In genomic region chr16:30586935-30587493, GRCm38 (mm10) we compare ENCODE assay signal across 7 mouse cellular contexts. TPM values are rescaled to one million over a fixed set of nuclear protein-coding genes. Genes with fewer than 3 reads are reported as not detected.
DNase-seq lines count a peak whose midpoint lies in the region; ATAC-seq and TF ChIP-seq lines count a peak whose summit lies in the region.

No protein-coding gene starts in this region.

- peaks cover 33% of the 10 kb centered on the region for H3K36me3 ChIP-seq in lung, embryonic 15.5 days
- peaks cover 37% of the 10 kb centered on the region for H3K36me3 ChIP-seq in forebrain, embryonic 10.5 days (replicated peaks)
- H3K36me3 ChIP-seq in limb, embryonic 14.5 days (ENCODE audit: control insufficient read depth, insufficient read depth, low read length): peaks cover 36% of the 10 kb centered on the region
- peaks cover 26% of the 10 kb centered on the region for H3K36me3 ChIP-seq in stomach, embryonic 14.5 days (ENCODE audit: control insufficient read depth, insufficient read depth, low read length)

- ATAC-seq in lung, embryonic 15.5 days (ENCODE audit: borderline replicate concordance, extremely low read depth, low FRiP score, low TSS enrichment): no peak
- ATAC-seq in limb, embryonic 14.5 days (ENCODE audit: low FRiP score, low read depth): peak; percentile 14; the same call in 1 of the 2 replicates
- no peak for ATAC-seq in stomach, embryonic 14.5 days (ENCODE audit: insufficient number of reproducible peaks, insufficient read depth, low FRiP score, low read depth)

- peak overlapping the region; percentile 79 for H3K4me2 ChIP-seq in lung, embryonic 15.5 days
- H3K4me2 ChIP-seq in limb, embryonic 14.5 days (replicated peaks; ENCODE audit: low read depth, low read length, severe bottlenecking): peak overlapping the region; percentile 87
- peak overlapping the region; percentile 66 for H3K4me2 ChIP-seq in stomach, embryonic 14.5 days (replicated peaks; ENCODE audit: low read depth, low read length)

- peaks cover 10% of the 10 kb centered on the region for H3K4me1 ChIP-seq in lung, embryonic 15.5 days
- peaks cover 15% of the 10 kb centered on the region for H3K4me1 ChIP-seq in forebrain, embryonic 10.5 days
- H3K4me1 ChIP-seq in limb, embryonic 14.5 days (ENCODE audit: control insufficient read depth, insufficient read depth, low read length): no peaks in the 10 kb centered on the region
- H3K4me1 ChIP-seq in stomach, embryonic 14.5 days (ENCODE audit: control insufficient read depth, insufficient read depth, low read length): no peaks in the 10 kb centered on the region; the same call in 1 of the 2 replicates

- H3K27ac ChIP-seq in lung, embryonic 15.5 days: peak overlapping the region; percentile 37; the same call in 1 of the 2 replicates
- peak overlapping the region; percentile 95 for H3K27ac ChIP-seq in forebrain, embryonic 10.5 days
- H3K27ac ChIP-seq in limb, embryonic 14.5 days (replicated peaks; ENCODE audit: low read depth, low read length): peak overlapping the region; percentile 64; the same call in 1 of the 2 replicates
- H3K27ac ChIP-seq in stomach, embryonic 14.5 days (ENCODE audit: low read length): peak overlapping the region; percentile 69; the same call in 1 of the 2 replicates

- H3K9ac ChIP-seq in lung, embryonic 15.5 days: peak overlapping the region; percentile 75
- peak overlapping the region; percentile 68 for H3K9ac ChIP-seq in limb, embryonic 14.5 days (ENCODE audit: low read depth, low read length, severe bottlenecking)
- H3K9ac ChIP-seq in stomach, embryonic 14.5 days (replicated peaks; ENCODE audit: low read depth, low read length): peak overlapping the region; percentile 66

- intact Hi-C loops in gastrocnemius, postnatal 14 days (cut with DNase I; ENCODE audit: low total_unique reads): no loop called here

- TF ChIP-seq POLR2A in limb, embryonic 14.5 days (IDR thresholded peaks at IDR 0.05; ENCODE audit: borderline replicate concordance, extremely low read depth, insufficient read depth, insufficient read length): no peak

- H3K4me3 ChIP-seq in lung, embryonic 15.5 days: peak overlapping the region; percentile 84
- H3K4me3 ChIP-seq in forebrain, embryonic 10.5 days: peak overlapping the region; percentile 85
- peak overlapping the region; percentile 78 for H3K4me3 ChIP-seq in limb, embryonic 14.5 days (replicated peaks; ENCODE audit: low read length)
- H3K4me3 ChIP-seq in stomach, embryonic 14.5 days (ENCODE audit: low read depth, low read length): peak overlapping the region; percentile 65

- H3K9me3 ChIP-seq in lung, embryonic 15.5 days: no peaks in the 10 kb centered on the region
- no peaks in the 10 kb centered on the region for H3K9me3 ChIP-seq in forebrain, embryonic 10.5 days
- no peaks in the 10 kb centered on the region for H3K9me3 ChIP-seq in limb, embryonic 14.5 days (ENCODE audit: control insufficient read depth, low read length)
- no peaks in the 10 kb centered on the region for H3K9me3 ChIP-seq in stomach, embryonic 14.5 days (ENCODE audit: control insufficient read depth, low read depth, low read length)

- no peaks in the 10 kb centered on the region for H3K27me3 ChIP-seq in lung, embryonic 15.5 days
- H3K27me3 ChIP-seq in forebrain, embryonic 10.5 days (ENCODE audit: poor library complexity, severe bottlenecking): no peaks in the 10 kb centered on the region
- H3K27me3 ChIP-seq in limb, embryonic 14.5 days (ENCODE audit: control insufficient read depth, insufficient read depth, low read length): no peaks in the 10 kb centered on the region
- H3K27me3 ChIP-seq in stomach, embryonic 14.5 days (ENCODE audit: control insufficient read depth, insufficient read depth, low read length): no peaks in the 10 kb centered on the region

- 2% methylated on average over 19 of the region's 19 CpGs for WGBS in lung, embryonic 15.5 days
- 4% methylated on average over 19 of the region's 19 CpGs for WGBS in forebrain, embryonic 10.5 days
- 3% methylated on average over 19 of the region's 19 CpGs for WGBS in limb, embryonic 14.5 days
- WGBS in stomach, embryonic 14.5 days: 3% methylated on average over 19 of the region's 19 CpGs

- no peak for DNase-seq in lung, postnatal 25 days (ENCODE audit: low spot score)
- DNase-seq in forebrain, embryonic 10.5 days (ENCODE audit: extremely low spot score, low spot score): no peak
- no peak for DNase-seq in limb, embryonic 14.5 days (ENCODE audit: low spot score)
- DNase-seq in left cerebral cortex, adult 8-10 months (ENCODE audit: low spot score in 2 of 2): no peak
- no peak for DNase-seq in gastrocnemius, postnatal 14 days

RNA-seq across cellular contexts. Expression of gene Lsg1, which starts 0.4 kb away (rescaled TPM):
- 61.1 and 69.2 TPM in 2 replicates for polyA plus RNA-seq in lung, embryonic 15.5 days (2015; fragmentation: Nextera tagmentation; extraction: Ambion mirVana)
- polyA plus RNA-seq in forebrain, embryonic 10.5 days (2016; fragmentation: Nextera tagmentation; extraction: Ambion mirVana): 86.6 and 87.4 TPM in 2 replicates
- polyA plus RNA-seq in limb, embryonic 14.5 days (2012; rRNA removed): 30.2 and 36.3 TPM in 2 replicates
- 64.2 and 64.7 TPM in 2 replicates for polyA plus RNA-seq in limb, embryonic 14.5 days (2014; fragmentation: Nextera tagmentation; extraction: Ambion mirVana)
- polyA plus RNA-seq in stomach, embryonic 14.5 days (2014; fragmentation: Nextera tagmentation; extraction: Ambion mirVana): 65.0 and 66.0 TPM in 2 replicates
- total RNA-seq in left cerebral cortex, adult 8-10 months (2022): 10 to 100 TPM; 19.8 to 30.9 (median 20.8) TPM
- total RNA-seq in gastrocnemius, postnatal 14 days (2021): 10 to 100 TPM; 18.3 to 19.2 TPM

RNA-seq across cellular contexts. Expression of gene Fam43a, which starts 12.5 kb away (rescaled TPM):
- 23.6 and 25.8 TPM in 2 replicates for polyA plus RNA-seq in lung, embryonic 15.5 days (2015; fragmentation: Nextera tagmentation; extraction: Ambion mirVana)
- 13.8 and 14.7 TPM in 2 replicates for polyA plus RNA-seq in forebrain, embryonic 10.5 days (2016; fragmentation: Nextera tagmentation; extraction: Ambion mirVana)
- 14.3 and 18.3 TPM in 2 replicates for polyA plus RNA-seq in limb, embryonic 14.5 days (2012; rRNA removed)
- polyA plus RNA-seq in limb, embryonic 14.5 days (2014; fragmentation: Nextera tagmentation; extraction: Ambion mirVana): 8.0 and 9.1 TPM in 2 replicates
- 9.7 and 11.3 TPM in 2 replicates for polyA plus RNA-seq in stomach, embryonic 14.5 days (2014; fragmentation: Nextera tagmentation; extraction: Ambion mirVana)
- total RNA-seq in left cerebral cortex, adult 8-10 months (2022): 10 to 100 TPM; 14.6 to 17.8 (median 16.6) TPM
- 10 to 100 TPM; 17.4 to 17.9 TPM for total RNA-seq in gastrocnemius, postnatal 14 days (2021)

RNA-seq across cellular contexts. Expression of gene Tmem44, which starts 36.4 kb away (rescaled TPM):
- polyA plus RNA-seq in lung, embryonic 15.5 days (2015; fragmentation: Nextera tagmentation; extraction: Ambion mirVana): 24.6 and 26.4 TPM in 2 replicates
- 18.8 and 19.9 TPM in 2 replicates for polyA plus RNA-seq in forebrain, embryonic 10.5 days (2016; fragmentation: Nextera tagmentation; extraction: Ambion mirVana)
- 39.4 and 45.2 TPM in 2 replicates for polyA plus RNA-seq in limb, embryonic 14.5 days (2012; rRNA removed)
- polyA plus RNA-seq in limb, embryonic 14.5 days (2014; fragmentation: Nextera tagmentation; extraction: Ambion mirVana): 16.9 and 24.5 TPM in 2 replicates
- polyA plus RNA-seq in stomach, embryonic 14.5 days (2014; fragmentation: Nextera tagmentation; extraction: Ambion mirVana): 15.2 and 16.0 TPM in 2 replicates
- total RNA-seq in left cerebral cortex, adult 8-10 months (2022): 10 to 100 TPM; 52.0 to 52.9 (median 52.4) TPM
- total RNA-seq in gastrocnemius, postnatal 14 days (2021): 1 to 10 TPM; 4.5 to 5.6 TPM

Comparison
In these comparisons a context has a peak if more than half of its experiments do, and no peak if none do; other contexts are left out.
1. H3K27ac ChIP-seq: peak in every context shown above with its lines; median percentile 95 in forebrain, embryonic 10.5 days; 69 in stomach, embryonic 14.5 days; 64 in limb, embryonic 14.5 days; 37 in lung, embryonic 15.5 days.